Mouse (Mus musculus) cerebellum, postnatal 10 days (tissue): ENCODE measurements at regions not wholly inside any gene's neighbourhood (a gene's known extent, or its start where the extent isn't known, plus 50 kb on each side); places are given as distances from the start of the nearest gene placed in this dataset.
"Not testable (repeated sequence)": the region's sequence is repeated elsewhere in the genome, so short reads cannot be mapped to it uniquely, and the experiment has no call there.

Experiments used
- DNase-seq, 2 experiments: peaks; one replicate each; pipeline ENCODE4 v3.0.0; 2021; ENCODE audit warnings: mixed read lengths in 2 of 2

DNA sequence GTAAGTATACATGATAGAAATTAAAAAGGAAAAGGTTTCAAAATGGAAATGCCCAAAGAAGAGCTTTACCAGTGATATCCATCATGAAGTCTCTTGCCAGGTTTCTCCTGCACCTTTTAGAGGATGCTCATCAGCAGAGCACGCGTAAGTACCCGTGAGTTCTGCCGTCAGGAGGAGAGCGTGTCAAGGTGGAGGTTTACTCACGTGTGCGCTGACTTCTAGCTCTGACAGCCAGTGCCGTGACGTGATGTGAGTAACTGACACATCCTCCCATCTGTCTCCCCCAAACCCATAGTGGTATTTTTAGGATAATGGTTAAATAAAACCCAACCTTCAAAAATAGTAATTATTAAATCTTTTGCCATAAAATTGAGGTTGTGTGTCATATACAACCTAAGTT lies 55.3 kb downstream of the Adra2a start:
- DNase-seq, result no peak

DNA sequence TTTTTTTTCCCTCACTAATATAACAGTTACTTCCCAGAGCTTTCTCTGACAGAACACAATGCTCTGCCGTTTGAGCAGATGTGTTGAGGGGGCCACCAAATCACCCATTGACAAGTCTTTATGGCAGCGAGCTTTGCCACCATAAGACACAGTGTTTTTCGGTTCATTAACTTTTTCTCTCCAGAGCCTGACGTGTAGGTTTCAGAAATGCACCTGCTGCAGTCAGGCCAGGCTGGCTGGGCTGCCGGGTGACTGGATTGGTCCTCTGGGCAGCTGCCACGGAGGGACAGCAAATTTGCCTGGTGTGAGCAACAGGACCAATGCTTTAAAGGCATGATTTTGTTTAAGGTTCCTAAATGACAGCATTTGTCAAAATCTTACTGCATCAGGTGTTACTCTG lies 55.8 kb downstream of the Adra2a start:
- no peak for DNase-seq

DNA sequence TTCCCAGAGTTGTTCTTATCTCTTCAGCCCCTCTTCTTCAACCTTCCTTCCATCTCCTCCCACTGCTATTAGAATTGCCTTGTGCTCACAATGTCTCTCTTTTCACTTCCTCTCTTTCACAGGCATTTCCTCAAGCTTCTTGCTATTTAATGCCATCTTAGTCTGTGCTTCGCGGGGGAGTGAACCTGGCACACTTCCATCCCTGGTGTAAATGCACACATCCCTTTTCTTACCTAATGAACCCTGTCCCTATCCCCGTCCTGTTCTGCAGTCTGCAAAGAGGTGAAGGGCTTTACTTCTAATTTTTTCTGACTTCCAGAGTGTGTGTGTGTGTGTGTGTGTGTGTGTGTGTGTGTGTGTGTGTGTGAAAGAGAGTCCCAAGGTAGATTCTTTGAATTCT lies 62.6 kb downstream of the Adra2a start:
- no peak for DNase-seq

DNA sequence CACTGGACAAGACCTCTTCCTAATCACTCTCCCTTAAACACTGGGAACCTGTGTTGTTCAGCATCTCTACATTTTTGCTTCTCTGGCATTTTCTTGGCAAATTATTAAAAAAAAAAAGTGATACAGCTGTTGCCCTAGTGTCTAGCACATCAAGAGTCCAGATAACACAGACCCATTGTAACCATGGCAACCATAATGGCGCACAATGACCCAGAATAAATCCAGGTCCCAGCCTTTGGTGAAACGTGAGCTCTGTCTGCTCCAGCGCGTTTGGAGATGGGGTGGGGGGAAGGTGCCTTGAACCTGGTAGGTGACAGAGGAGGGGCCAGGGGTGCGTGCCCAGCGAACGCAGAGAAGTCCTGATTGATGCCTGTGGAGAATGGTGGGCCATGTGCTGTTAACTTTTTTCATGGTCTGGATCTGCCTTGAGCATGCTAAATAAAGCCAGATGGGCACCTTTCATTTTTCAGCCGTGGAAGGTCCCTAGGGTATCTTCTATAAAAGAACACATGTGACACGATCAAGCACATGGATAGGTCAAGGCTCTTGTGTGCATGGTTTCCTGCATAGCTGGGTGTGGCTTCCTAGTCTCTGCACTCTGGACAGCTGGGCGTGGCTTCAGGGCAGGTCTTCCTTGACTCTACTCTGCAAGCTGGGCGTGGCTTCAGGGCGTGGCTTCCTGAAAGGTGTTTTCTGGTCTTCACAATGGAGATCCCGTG lies 63.3 kb downstream of the Adra2a start:
- DNase-seq, result no peak

DNA sequence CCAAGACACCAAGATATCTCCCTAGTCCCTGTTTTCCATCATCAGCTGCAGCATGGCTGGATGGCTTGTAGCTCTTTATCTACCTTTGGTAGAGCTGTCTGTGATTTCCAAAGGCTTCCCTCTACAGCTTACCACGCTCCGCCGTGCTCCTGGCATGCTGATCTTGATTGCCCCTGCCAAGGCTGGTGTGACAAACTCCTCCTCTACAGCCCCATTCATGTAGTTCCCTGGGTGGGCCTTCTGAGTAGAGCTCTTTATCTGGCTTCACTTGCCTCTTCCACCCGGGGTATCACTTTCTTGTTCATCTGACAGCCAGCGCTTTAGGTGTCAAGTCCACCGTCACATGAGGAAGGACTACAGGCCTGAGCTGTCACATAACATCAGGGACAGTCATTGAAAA lies 66.1 kb downstream of the Adra2a start:
- DNase-seq, result no peak

DNA sequence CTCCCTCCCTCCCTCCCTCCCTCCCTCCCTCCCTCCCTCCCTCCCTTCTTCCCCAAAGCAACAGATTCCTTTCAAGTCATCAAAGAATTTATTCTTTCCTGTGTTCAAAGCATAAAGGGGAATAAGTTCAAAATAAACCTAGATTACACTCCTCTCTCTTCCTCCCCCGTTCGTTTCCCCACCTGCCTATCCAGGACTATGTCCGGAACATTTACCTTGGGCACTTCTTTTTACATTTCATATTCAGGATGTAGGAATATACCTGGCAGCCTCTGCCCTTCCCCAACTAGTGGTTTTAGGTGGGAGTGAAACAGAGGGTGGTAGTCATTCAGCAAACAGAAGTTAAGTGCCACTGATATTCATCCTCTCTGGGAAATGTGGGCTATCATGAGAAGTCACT lies 68.7 kb downstream of the Adra2a start:
- DNase-seq, result no peak

DNA sequence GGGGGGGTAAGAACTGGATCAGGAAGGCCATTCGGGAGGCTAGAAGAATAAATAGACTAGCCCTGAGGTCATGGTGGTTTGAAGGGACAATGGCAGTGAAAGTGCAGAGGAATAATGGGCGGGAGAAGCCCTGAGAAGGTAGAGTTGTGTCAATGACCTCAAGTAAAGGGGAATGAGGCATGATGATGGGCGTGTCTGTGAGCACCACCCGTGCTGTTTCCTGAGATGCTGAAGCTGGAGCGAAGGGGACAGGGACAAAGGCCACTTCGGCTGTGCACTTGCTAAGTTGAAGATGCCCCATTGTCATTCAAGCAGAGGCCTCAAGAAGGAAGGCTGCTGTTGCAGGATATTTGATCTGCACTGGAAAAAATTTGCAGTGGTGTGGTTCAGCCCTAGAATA lies 69.5 kb downstream of the Adra2a start:
- DNase-seq, result no peak

DNA sequence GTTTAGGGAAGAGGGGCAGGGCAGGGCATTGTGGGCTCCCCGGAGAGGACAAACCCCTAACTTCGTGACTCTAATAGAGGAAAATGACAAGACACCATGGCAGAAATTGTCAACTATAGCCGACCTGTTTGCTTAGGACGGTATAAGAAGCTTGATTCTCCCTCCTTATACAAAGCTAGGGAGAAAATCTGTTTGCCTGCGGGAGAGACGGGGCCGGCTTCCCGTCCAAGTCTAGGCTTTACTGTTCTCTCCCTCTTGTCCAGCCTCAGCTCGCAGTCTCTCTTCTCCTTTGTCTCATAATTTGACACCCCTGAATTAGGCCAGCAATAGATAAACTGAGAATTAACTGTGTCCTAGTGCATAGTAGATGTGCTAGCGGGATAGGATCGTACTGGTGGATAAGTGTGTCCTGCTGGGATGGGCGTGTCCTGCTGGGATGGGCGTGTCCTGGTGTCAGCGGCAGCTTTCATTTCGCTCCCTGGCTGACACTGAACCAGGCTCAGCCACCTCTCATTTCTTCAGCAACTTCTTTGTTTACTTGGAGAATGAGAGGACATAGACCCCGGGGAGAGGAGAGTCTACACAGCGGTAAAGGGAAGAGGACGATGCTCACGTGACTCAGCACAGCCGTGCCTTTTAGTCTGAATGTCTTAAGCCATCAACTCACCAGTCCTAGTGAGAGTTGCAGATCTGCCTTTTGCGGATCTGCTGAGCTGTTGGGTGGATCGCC lies 70.8 kb downstream of the Adra2a start:
- peak; percentile 65 to 74 for DNase-seq

DNA sequence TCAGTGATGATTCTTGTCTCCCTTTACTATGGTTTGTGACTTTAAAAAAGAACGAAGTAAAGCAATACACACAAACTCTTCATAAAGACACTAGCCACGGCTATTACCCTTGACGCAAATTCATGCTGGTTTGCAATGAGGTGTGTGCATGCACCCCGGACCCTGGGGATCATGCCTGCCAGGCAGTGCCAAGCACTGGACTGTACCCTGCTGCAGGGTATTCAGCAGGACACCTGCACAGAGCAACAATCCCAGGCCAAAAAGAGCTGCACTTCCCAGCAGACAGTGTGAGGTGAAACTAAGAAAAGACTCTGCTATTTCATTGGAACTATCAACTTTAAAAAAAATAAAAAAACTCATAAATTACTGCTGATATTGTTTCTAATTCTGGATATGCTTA lies 71.4 kb downstream of the Adra2a start:
- DNase-seq, result peak; percentile 17 to 19

DNA sequence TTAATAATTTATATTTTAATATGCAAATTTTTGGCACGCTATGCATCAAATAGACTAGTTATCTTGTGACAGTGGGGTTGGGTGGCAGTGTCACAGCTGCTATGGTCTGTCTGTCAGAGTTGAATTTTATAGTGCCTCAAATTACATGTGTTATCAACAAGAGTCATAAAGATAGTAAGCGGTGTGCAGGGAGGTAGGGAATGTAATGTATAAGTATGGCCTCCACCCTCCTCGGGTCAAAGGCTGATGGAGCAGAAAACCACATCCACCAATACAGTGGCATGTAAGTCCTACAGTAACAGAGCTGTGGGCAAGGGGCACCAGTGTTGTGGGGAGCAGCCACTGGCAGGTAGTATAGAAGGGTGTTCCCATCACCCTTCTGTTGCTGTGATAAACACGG lies 72.9 kb downstream of the Adra2a start:
- no peak for DNase-seq

DNA sequence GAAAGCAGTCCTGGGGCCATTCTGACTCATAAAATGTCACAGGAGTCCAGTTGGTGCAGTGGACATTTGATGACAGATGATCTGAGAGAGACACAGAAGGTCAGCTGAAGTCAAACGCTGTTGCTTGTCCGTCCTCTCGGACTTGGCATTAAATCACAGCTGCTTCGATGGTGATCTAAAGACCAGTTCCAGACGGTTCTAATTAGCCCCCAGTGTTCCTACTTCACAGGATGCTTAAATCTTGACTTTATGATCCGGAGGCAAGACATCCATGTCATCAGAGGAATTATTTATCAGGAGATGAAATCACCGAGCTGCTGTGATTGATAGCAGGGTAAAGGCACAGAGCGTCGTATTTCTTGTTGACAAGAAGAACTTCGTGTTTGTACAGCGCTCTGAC lies 73.7 kb downstream of the Adra2a start:
- no peak for DNase-seq

DNA sequence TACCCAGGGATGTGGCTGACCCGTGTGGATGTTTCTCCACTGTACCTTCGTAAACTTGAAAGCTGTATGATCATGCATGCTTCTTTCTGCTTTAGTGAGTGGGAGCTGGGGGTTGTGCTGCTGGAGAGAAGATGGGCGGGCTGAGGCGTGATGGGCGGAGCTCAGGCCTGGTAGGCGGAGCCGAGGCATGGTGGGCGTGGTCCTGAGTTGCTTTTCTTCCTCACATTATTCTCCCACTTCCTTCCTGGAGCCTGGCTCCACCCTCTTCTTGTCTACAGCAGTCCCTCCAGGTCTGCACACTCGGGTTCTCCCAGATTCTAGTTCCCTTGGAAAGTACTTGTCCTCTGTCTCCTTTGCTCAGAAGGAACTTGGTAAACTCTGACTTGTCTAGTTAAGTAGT lies 79.6 kb downstream of the Adra2a start:
- peak in 1 of 2 experiments; percentile 6 for DNase-seq

DNA sequence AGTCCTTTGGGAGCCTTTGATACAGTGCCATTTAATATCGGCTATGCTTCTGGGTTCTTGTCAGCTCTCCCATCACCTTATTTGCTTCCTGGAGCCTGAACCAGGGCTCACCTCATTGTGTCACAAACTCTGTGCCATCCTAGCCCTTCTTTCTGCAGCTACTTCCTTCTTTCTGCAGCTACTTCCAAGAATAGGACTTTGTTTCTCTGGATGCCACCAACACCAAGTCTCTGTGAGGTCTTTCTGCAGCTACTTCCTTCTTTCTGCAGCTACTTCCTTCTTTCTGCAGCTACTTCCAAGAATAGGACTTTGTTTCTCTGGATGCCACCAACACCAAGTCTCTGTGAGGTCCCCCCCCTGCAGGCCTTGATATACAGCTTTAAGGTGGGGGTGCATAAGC lies 107.8 kb downstream of the Adra2a start:
- DNase-seq, result not testable (repeated sequence)

DNA sequence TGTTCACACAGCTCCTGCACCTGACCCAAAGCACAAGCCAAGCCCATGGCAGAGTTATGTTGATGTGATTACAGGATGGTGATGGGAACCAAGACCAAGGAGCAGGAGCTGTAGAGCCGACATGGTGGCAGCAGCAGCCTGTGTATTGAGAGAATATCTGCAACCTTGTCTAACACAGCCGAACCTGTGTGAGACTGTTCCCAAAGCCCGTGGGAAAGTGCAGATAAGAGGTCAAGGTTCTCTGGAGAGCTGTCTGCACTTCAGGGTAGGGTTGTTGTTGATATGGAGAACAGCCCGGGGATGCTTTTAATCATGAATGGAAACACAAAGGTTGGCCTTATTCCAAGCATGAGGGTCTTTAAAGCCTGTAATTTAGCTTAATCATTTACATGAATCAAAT lies 110.4 kb downstream of the Adra2a start:
- DNase-seq, result no peak

DNA sequence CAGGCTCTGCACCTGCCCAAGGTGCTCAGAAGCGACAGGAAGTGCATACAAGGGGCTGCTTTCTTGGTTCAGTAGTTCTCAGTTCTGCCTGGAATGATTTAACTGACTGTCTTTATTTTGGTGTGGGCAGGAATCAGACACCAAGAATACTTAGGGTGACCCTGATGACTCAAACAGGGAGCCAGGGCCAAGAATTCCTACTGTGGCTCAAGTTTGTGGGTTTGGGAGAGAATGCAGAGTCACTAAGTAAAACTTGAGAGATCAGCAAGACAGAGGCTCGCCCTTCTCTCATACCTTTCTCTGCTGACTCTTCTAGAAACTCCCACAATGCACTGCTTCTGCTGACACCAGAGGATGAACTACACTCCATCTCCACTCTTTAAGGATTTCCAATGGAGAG lies 126.4 kb downstream of the Adra2a start:
- DNase-seq, result no peak

DNA sequence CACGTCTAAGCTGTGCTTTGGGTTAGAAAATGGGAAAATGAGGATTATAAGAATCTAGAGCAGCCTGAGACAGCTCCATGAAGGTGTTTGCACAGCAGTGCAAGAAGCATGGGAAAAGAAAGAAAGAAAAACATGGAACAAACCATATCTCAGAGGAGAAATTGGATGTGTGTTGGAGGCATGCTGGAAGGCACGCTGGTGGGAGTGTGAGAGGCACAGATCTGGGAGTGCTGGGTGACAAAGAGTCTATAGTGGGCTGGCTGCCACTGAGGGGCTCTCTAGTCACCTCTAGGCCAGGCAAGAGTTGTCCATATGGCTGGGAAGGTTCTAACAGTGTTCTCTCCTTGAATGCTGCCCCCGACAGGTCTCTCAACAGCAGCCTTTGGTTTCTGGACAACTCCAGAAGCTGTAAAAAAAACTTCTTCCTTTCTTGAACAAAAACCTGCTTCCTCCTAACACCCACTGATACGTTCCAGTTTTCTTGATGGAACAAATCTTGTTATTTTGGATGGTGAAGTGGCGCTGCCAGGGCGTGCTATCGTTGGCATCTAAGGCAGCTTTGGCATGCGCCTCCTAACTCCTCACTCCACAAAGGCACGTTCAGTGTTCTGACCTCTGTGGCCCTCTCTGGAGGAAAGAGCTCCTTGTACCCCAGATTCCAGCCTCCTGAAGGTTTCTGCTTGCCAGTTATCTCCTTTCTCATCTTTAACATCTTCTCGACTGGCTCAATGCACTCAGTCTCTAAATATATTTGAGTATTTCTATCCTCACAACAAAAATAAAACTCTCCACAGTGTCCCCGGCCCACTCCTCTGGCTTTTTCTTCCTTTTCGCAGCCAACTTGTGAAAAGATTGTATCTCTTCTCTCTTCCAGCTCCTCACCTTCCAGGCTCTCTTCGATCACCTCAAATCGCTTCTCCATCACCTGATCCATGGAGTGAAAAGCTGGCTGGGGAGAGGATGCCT lies 130.4 kb downstream of the Adra2a start:
- no peak for DNase-seq

DNA sequence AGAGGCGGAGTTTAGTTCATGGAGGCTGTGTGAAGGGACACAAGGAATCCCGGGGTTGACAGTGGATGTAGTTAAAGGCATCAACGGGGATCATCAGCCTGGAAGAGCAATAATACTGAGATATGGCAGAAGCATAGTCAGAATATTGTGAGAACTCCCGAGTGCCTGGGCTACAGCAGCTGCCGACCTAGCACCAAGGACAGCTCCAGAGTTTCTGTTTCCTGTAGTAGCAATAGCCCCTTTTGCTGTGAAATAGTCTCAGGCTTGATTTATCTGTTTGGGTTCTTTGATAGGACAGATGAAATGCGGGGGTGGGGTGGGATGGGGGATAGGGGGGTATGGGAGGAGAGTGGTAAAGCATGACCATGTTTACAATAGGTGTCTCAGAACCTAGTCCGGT lies 131.8 kb downstream of the Adra2a start:
- DNase-seq, result no peak

DNA sequence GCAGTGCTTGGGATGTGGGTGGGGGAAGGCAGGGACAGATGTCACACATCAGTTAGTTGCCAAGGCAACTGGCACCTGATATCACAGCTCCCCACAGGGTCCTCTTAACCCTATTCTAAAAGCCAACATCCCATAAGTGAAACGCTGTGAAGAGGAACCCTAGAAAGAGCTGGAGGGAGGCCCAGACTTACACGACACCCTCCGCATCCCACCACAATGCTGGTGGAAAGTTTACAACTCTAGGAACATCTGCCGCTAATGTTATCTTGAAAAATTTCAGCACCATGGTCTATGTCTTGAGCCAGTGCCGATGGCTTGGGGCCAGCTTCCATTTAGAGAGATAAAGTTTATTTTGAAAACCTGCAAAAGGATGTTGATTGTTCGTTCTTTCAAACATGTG lies 133.5 kb downstream of the Adra2a start:
- DNase-seq, result no peak

DNA sequence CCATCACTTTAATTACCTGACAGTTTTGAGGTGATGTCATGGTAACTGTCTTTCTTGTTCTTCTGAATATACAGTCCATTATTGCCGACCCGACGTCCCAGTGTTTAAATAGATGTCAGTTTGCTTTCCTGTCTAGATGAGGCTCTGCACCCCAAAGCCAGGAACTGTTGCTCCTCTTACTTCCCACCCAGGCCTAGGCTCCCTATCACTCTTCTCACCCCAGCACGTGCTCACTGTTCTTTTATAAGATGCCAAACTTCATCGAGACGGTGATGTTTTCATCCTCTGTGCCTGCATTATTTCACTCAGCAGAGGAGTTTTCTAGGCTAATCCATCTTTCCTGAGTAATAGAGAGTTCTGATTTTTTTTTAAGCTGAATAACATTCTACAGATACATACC lies 156.5 kb downstream of the Adra2a start:
- DNase-seq, result no peak

DNA sequence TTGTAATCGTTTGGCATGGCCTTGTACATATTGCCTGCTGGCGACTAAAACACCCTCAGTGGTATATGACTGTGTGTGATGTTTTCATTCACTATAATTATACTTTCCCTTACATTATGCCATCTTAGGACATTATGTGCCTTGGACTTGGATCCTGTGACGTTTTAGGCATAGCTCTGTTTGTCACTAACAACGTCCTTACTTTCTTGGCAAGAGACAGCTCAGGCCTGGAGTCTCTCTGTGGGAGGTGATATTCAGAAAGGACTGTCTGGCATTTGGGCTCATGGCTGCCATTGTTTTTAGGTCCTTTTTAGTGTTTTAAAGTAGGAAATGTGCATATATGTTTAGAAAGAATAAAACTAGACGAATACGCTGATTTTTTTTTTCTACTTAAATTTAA lies 158.5 kb downstream of the Adra2a start:
- DNase-seq, result no peak

DNA sequence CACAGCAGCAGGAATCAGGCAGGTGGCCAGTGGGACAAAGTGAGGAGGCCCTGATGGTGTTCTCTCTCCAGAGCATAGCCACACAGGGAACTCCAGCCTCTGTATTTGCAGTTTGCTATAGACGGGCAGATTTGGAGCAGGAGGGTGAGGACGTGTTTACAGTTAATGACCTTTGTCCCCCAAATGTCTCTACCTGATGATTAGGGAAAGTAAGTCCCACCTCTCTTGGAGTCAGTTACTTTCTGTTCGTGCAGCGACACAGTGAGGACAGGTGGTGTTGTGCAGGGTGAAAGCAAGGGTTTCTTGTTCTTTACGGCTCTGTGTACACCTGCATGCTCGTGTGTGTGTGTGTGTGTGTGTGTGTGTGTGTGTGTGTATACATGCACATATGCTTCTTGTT lies 162.9 kb downstream of the Adra2a start:
- no peak for DNase-seq

DNA sequence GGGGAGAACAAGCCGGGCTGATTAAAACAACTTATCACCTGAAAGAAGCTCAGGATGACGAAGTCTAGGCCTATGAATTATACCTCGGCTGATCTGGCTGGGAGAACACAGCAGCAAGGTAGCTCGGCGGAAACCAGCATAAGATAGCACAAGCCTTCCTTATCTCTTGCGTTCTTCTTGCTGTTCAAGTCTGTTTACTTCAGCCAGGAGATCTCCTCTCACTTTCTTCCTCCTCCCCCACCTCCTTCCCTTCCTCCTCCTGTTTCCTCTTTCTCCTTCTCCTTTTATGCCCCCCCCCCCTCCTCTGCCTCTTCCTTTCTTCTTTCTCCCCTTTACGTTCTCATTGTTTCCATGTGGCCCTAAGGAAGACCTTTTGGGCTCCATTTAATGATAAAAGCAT lies 168.2 kb downstream of the Adra2a start:
- DNase-seq, result no peak

DNA sequence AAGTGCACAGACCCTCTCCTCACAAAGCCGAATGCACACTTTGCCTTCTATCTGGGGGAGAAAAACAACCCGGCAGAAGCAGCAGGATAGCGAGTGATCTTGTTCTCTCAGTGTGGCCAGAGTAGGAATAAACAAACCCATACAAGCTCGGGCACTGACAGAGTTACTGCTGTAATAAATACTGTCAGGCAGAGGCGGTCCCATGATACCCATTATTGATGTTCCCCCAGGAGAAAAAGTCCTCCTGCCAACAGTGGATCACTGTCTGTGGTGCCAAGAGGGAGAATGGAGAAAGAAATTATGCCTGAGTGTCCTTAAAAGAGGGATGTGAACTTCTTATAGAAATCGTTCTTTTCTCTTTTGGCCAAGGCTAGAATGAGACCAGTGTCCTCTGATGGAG lies 200.2 kb downstream of the Adra2a start:
- no peak for DNase-seq
